Mouse (Mus musculus): ENCODE data around the gene Ccdc69. TPM values are rescaled to one million over a fixed set of nuclear protein-coding genes. Genes with fewer than 3 reads are reported as not detected.
"Not testable (repeated sequence)": the region's sequence is repeated elsewhere in the genome, so short reads cannot be mapped to it uniquely, and the experiment has no call there.

The Ccdc69 gene
- polyA plus RNA-seq, 1 experiment from 2014 or later = 0.13 TPM

- no peaks in the 10 kb centered on the region for H3K9me3 ChIP-seq
- H3K4me1 ChIP-seq = no peaks in the 10 kb centered on the region
- no peak overlapping the region for H3K27ac ChIP-seq
- no peaks in the 10 kb centered on the region for H3K27me3 ChIP-seq
- no peak overlapping the region for H3K4me3 ChIP-seq (replicated peaks)
- ATAC-seq (ENCODE audit: low FRiP score) = no peak
- H3K9ac ChIP-seq = no peak overlapping the region
- H3K4me2 ChIP-seq = no peak overlapping the region
- WGBS = 95% methylated on average over 7 of the region's 7 CpGs
- H3K36me3 ChIP-seq (replicated peaks) = no peaks in the 10 kb centered on the region
Measured at GRCm38 (mm10) chr11:55109521-55110300, 31.8 kb upstream of the Ccdc69 start.

- Histone ChIP-seq H3K4me1 (peaks cover 4% of the 10 kb centered on the region; the same call in 1 of the 2 replicates), H3K27me3 (no peaks in the 10 kb centered on the region), H3K4me2 (no peak overlapping the region), H3K4me3 (replicated peaks) (no peak overlapping the region), H3K9ac (no peak overlapping the region), H3K27ac (no peak overlapping the region), H3K9me3 (no peaks in the 10 kb centered on the region), H3K36me3 (replicated peaks) (no peaks in the 10 kb centered on the region)
- ATAC-seq (ENCODE audit: low FRiP score) = no peak
- WGBS = 95% methylated on average over 1 of the region's 1 CpGs
Measured at GRCm38 (mm10) chr11:55106636-55107035, 28.7 kb upstream of the Ccdc69 start.

GRCm38 (mm10) chr11:55105389-55105788 is 27.5 kb upstream of the Ccdc69 start:
- WGBS = 82% methylated on average over 4 of the region's 4 CpGs
- no peak overlapping the region for H3K4me2 ChIP-seq

DNA sequence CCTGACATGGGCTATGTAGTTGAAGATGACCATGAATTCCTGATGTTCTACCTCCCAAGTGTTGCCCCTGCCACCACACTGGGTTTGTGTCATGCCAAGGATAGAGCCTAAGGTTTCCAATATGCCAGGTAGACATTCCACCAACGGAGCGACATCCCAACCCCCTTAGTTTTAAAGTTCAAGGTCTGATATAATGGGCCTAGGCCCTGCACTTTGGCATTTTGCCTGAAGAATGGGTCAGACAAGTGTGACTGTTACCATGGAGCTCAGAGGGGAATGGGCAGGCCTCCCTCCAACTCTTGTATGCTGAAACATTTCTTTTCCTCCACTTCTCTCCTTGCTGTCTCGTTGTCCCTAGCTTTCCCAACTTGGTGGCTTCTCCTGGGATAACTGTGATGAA is 25.3 kb upstream of the Ccdc69 start:
- no peak for ATAC-seq (ENCODE audit: low FRiP score)
- H3K4me2 ChIP-seq = no peak overlapping the region
- H3K27me3 ChIP-seq = no peaks in the 10 kb centered on the region
- no peak overlapping the region for H3K27ac ChIP-seq
- H3K4me3 ChIP-seq (replicated peaks) = no peak overlapping the region
- H3K36me3 ChIP-seq (replicated peaks) = no peaks in the 10 kb centered on the region
- 86% methylated on average over 3 of the region's 3 CpGs for WGBS
- H3K9me3 ChIP-seq = no peaks in the 10 kb centered on the region
- no peak overlapping the region for H3K9ac ChIP-seq
- H3K4me1 ChIP-seq = peaks cover 16% of the 10 kb centered on the region

More at GRCm38 (mm10) chr11:55105389-55105788, 27.5 kb upstream of the Ccdc69 start:
- no peak overlapping the region for H3K27ac ChIP-seq
- H3K4me3 ChIP-seq (replicated peaks) = no peak overlapping the region
- ATAC-seq (ENCODE audit: low FRiP score) = no peak
- no peaks in the 10 kb centered on the region for H3K36me3 ChIP-seq (replicated peaks)
- H3K27me3 ChIP-seq = no peaks in the 10 kb centered on the region
- peaks cover 4% of the 10 kb centered on the region; the same call in 1 of the 2 replicates for H3K4me1 ChIP-seq
- H3K9ac ChIP-seq = no peak overlapping the region
- no peaks in the 10 kb centered on the region for H3K9me3 ChIP-seq

DNA sequence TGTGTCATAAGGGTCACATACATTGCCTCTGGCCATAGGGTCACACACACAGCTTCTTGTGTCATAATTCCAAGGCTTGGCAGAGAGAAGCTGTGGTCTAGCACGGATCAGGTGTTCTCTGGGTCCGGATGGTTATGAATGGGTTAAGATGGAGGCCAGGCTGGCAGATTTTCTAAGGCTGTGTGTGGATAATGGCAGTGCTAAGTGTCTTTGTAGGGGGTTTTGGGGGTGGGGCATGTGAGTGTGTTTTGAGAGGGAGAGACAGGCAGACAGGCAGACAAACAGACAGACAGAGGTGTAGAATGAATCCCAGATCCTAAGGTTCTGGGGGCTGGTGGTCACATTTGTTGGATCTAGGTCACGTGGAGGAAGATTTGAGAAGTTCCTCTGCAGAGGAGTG is 24.1 kb upstream of the Ccdc69 start:
- no peak overlapping the region for H3K27ac ChIP-seq
- WGBS = 91% methylated on average over 3 of the region's 3 CpGs

DNA sequence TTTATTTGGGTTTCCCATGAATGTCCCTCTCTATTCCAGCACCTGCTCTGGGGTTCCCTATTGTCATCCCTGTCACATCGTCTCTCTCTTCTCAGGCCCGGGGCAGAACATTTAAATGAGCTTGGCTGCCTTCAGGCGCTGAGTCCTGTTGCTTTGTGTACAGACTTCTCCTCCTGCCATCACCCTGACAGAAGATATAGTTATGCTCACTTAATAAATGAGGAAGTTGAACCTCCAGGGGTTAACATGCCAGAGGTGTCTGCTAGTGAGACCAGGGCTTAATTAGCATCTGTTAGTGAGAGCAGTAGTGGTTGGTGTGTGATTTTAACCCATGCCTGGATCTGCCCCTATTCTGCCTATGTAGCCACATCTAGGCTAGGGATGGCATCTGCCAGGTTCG is 21.9 kb upstream of the Ccdc69 start:
- Histone ChIP-seq H3K27me3 (no peaks in the 10 kb centered on the region), H3K27ac (no peak overlapping the region), H3K4me3 (replicated peaks) (no peak overlapping the region), H3K9ac (no peak overlapping the region), H3K4me1 (peaks cover 22% of the 10 kb centered on the region), H3K9me3 (no peaks in the 10 kb centered on the region), H3K36me3 (replicated peaks) (no peaks in the 10 kb centered on the region), H3K4me2 (no peak overlapping the region)
- no peak for ATAC-seq (ENCODE audit: low FRiP score)
- WGBS = 29% methylated on average over 4 of the region's 4 CpGs

More for the DNA sequence above, 24.1 kb upstream of the Ccdc69 start:
- no peak overlapping the region for H3K9ac ChIP-seq
- peaks cover 22% of the 10 kb centered on the region for H3K4me1 ChIP-seq
- no peak overlapping the region for H3K4me2 ChIP-seq
- no peak overlapping the region for H3K4me3 ChIP-seq (replicated peaks)
- no peaks in the 10 kb centered on the region for H3K36me3 ChIP-seq (replicated peaks)
- no peaks in the 10 kb centered on the region for H3K9me3 ChIP-seq
- no peaks in the 10 kb centered on the region for H3K27me3 ChIP-seq
- no peak for ATAC-seq (ENCODE audit: low FRiP score)

DNA sequence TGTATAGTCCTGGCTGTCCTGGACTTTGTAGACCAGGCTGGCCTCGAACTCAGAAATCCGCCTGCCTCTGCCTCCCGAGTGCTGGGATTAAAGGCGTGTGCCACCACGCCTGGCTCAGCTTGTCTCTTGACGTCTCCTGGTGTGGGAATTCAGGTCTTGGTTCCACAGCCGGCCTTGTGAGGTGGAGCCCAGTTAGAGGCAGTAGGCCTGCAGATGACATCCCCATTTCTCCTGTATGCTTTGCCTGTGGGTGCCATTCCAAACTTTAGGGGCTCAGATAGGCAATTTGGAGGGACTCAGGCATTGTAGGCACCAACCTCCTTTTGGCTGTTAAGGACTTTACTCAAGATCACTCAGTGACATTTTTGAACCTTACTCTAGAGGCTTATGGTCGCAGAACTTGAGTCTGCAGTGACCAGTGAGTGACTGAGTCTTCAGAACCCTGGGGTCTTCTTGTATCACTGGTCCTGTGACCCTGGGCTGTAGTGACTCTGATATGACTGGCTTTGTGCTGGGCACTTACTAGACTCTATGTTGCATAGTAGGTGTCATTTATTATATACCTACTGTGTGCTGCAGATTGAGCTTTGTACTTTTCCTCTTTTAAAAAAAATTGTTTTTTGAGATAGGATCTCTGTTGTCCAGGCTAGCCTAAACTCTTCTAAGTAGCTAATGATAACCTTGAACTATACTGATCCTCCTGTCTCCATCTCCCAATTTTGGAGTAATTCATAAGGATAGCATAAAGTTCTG is 21.3 kb upstream of the Ccdc69 start:
- no peak for ATAC-seq (ENCODE audit: low FRiP score)
- 94% methylated on average over 8 of the region's 8 CpGs for WGBS
- no peak overlapping the region for H3K4me2 ChIP-seq

GRCm38 (mm10) chr11:55098189-55098915 is 20.4 kb upstream of the Ccdc69 start:
- no peaks in the 10 kb centered on the region for H3K9me3 ChIP-seq
- ATAC-seq (ENCODE audit: low FRiP score) = no peak
- peak overlapping the region; percentile 56 for H3K4me2 ChIP-seq
- no peaks in the 10 kb centered on the region for H3K36me3 ChIP-seq (replicated peaks)
- peaks cover 21% of the 10 kb centered on the region for H3K4me1 ChIP-seq
- H3K27ac ChIP-seq = peak overlapping the region; percentile 44; the same call in 1 of the 2 replicates
- peak overlapping the region; percentile 51 for H3K4me3 ChIP-seq (replicated peaks)
- H3K27me3 ChIP-seq = no peaks in the 10 kb centered on the region
- 14% methylated on average over 24 of the region's 24 CpGs for WGBS
- peak overlapping the region; percentile 52 for H3K9ac ChIP-seq

More for the DNA sequence above, 21.3 kb upstream of the Ccdc69 start:
- H3K4me1 ChIP-seq = peaks cover 22% of the 10 kb centered on the region
- no peak overlapping the region for H3K27ac ChIP-seq
- no peak overlapping the region for H3K9ac ChIP-seq
- no peaks in the 10 kb centered on the region for H3K9me3 ChIP-seq
- no peak overlapping the region for H3K4me3 ChIP-seq (replicated peaks)
- no peaks in the 10 kb centered on the region for H3K36me3 ChIP-seq (replicated peaks)
- no peaks in the 10 kb centered on the region for H3K27me3 ChIP-seq

DNA sequence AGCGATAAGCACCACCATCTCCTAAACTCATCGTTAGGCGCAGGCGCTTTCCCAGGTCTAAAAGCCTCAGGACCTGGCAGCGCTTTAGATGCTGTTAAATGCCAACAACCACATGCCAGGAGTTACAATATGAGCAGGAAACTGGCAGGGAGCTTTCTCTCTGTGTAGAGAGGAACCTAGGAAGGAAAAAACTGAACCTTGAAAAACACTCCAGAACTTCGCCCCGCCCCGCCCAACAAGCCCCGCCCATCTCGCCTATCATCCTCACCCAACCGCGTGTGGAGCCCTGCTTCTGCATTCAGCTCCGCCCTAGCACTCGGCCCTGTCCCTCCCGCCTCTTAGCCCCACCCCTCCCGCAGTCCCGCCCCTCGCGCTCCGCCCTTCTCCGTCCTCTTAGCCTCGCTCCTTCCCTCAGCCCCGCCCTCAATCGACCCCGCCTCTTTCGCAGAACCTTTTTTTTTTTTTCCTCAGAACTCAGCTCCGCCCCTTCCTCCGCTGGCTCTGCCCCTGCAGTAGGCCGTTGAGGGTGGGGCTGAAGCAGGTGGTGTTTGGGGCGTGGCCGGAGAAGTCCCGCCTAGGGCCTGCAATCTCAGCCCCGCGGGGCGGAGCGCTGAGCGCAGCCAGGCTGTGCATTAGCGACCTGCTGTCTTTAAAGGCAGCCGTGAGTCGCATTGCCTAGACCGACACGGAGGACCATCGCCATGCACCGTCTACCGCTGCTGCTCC is 19.7 kb upstream of the Ccdc69 start, which contains the start of gene Gm2a:
Gene Gm2a (plus strand): TSS at position 653 of the 726 bp plus-strand sequence.
- 4% methylated on average over 43 of the region's 45 CpGs for WGBS
- H3K27ac ChIP-seq = peak within 1 kb of the TSS; percentile 44; the same call in 1 of the 2 replicates

GRCm38 (mm10) chr11:55096731-55097462 is 19.0 kb upstream of the Ccdc69 start:
- H3K4me2 ChIP-seq = peak overlapping the region; percentile 56
- H3K36me3 ChIP-seq (replicated peaks) = no peaks in the 10 kb centered on the region
- H3K9ac ChIP-seq = no peak overlapping the region
- no peaks in the 10 kb centered on the region for H3K9me3 ChIP-seq
- peak overlapping the region; percentile 51 for H3K4me3 ChIP-seq (replicated peaks)
- H3K27ac ChIP-seq = no peak overlapping the region
- no peaks in the 10 kb centered on the region for H3K27me3 ChIP-seq
- 44% methylated on average over 11 of the region's 11 CpGs for WGBS
- H3K4me1 ChIP-seq = peaks cover 18% of the 10 kb centered on the region
- ATAC-seq (ENCODE audit: low FRiP score) = no peak

More for the DNA sequence above, 19.7 kb upstream of the Ccdc69 start, which contains the start of gene Gm2a:
- Histone ChIP-seq H3K9me3 (no peaks in the 10 kb centered on the region), H3K4me2 (peak within 1 kb of the TSS; percentile 56), H3K4me3 (replicated peaks) (peak within 1 kb of the TSS; percentile 51), H3K9ac (peak within 1 kb of the TSS; percentile 52), H3K4me1 (peaks cover 18% of the 10 kb centered on the region), H3K36me3 (replicated peaks) (no peaks in the 10 kb centered on the region), H3K27me3 (no peaks in the 10 kb centered on the region)
- peak; percentile 96 for ATAC-seq (ENCODE audit: low FRiP score)

DNA sequence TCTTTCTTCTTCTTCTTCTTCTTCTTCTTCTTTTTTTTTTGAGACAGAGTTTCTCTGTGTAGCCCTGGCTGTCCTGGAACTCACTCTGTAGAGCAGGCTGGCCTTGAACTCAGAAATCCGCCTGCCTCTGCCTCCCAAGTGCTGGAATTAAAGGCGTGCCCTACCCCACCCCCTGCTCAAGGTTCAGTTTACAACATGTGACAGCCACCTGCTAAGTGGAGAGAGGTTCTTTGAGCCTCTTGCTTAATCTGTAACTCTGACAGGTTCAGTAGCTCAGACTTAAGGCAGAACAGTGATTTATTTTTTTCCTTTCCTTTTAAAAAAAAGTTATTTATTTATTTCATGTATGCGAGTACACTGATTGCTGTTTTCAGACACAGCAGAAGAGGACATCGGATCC is 18.4 kb upstream of the Ccdc69 start:
- not testable (repeated sequence) for H3K27me3 ChIP-seq; ATAC-seq (ENCODE audit: low FRiP score); H3K9ac ChIP-seq; H3K36me3 ChIP-seq (replicated peaks); H3K4me3 ChIP-seq (replicated peaks); H3K4me2 ChIP-seq; H3K27ac ChIP-seq; H3K9me3 ChIP-seq
- peaks cover 18% of the 10 kb centered on the region for H3K4me1 ChIP-seq
- WGBS = 83% methylated on average over 4 of the region's 4 CpGs

All from forebrain, embryonic 12.5 days (tissue).